Mouse (Mus musculus) liver, adult 2 months (tissue): ENCODE measurements around the gene Ccna1. TPM values are rescaled to one million over a fixed set of nuclear protein-coding genes. Genes with fewer than 3 reads are reported as not detected.
A peak's percentile ranks its signal among the peaks of the same experiment; 100 is the strongest.

Experiments
- DNase-seq: peaks from one replicate; pipeline ENCODE4 v3.0.0-alpha.2; 2011; ENCODE audit warnings: low read depth, low spot score; ENCODE audit errors: extremely low read depth
- H3K27ac ChIP-seq: fragments of 200-500 bp; replicated peaks from 2 replicates; pipeline ENCODE4 v1.5.1; 2012; ENCODE audit warnings: low read depth, mild to moderate bottlenecking, control low read depth, inconsistent platforms, low read length; ENCODE audit not compliant: insufficient read depth
- H3K27me3 ChIP-seq: fragments of 200-500 bp; 2 replicates; pipeline ENCODE4 v1.6.1; 2012; ENCODE audit warnings: mild to moderate bottlenecking, moderate library complexity, low read length, inconsistent platforms; ENCODE audit not compliant: control insufficient read depth, insufficient read depth
- H3K36me3 ChIP-seq: fragments of 200-500 bp; 2 replicates; pipeline ENCODE4 v1.6.1; 2012; ENCODE audit warnings: low read length, inconsistent platforms; ENCODE audit not compliant: control insufficient read depth, insufficient read depth
- H3K4me1 ChIP-seq: fragments of 200-500 bp; 2 replicates; pipeline ENCODE4 v1.6.1; 2011; ENCODE audit warnings: low read length; ENCODE audit not compliant: control insufficient read depth, insufficient read depth
- H3K4me3 ChIP-seq: fragments of 200-500 bp; 2 replicates; pipeline ENCODE4 v1.5.1; 2011; ENCODE audit warnings: low read depth, mild to moderate bottlenecking, control low read depth, low read length, moderate library complexity; ENCODE audit not compliant: insufficient read depth
- H3K79me2 ChIP-seq: fragments of 200-500 bp; 2 replicates; pipeline ENCODE4 v1.6.1; 2012; ENCODE audit warnings: inconsistent platforms, mild to moderate bottlenecking, low read length, moderate library complexity; ENCODE audit not compliant: control insufficient read depth, insufficient read depth
- H3K9ac ChIP-seq: fragments of 200-500 bp; 2 replicates; pipeline ENCODE4 v1.6.1; 2012; ENCODE audit warnings: low read depth, mild to moderate bottlenecking, control low read depth, inconsistent platforms, low read length
- CTCF ChIP-seq: fragments of 200-500 bp; IDR thresholded peaks from 2 replicates; pipeline ENCODE4 v1.5.1; 2011; ENCODE audit warnings: low read depth, low read length, control low read depth
- POLR2A ChIP-seq: fragments of 200-500 bp; IDR thresholded peaks from 2 replicates; pipeline ENCODE4 v1.6.1; 2011; ENCODE audit warnings: low read length, control low read depth; ENCODE audit not compliant: insufficient read depth; ENCODE audit errors: extremely low read depth
- WGBS: fragments of 180-500 bp; shearing (Covaris S2); methylation state at CpG from one replicate; pipeline ENCODE4 v1.1.7; 2018; 5-methylcytosine and 5-hydroxymethylcytosine counted together
- polyA plus RNA-seq: library from polyadenylated mRNA; depleted of rRNA; stranded (reverse); fragments of >200 nt; gene quantifications from 2 replicates; pipeline ENCODE4 v1.2.3, GENCODE M21; 2012
- total RNA-seq: library from RNA; depleted of rRNA; stranded (reverse); fragments of >200 nt; gene quantifications from 2 replicates; pipeline ENCODE4 v1.2.3, GENCODE M21; 2014

Ccna1 gene
- total and polyA plus RNA-seq, 2 experiments = not detected

- H3K27me3 ChIP-seq = no peaks in the 10 kb centered on the region
- no peak overlapping the region for H3K27ac ChIP-seq
- H3K79me2 ChIP-seq = no peaks in the 10 kb centered on the region
- no peak overlapping the region for H3K4me3 ChIP-seq
- TF ChIP-seq CTCF = no peak
- TF ChIP-seq POLR2A = no peak
- no peak for DNase-seq
- no peak overlapping the region for H3K9ac ChIP-seq
- H3K4me1 ChIP-seq = no peaks in the 10 kb centered on the region
- H3K36me3 ChIP-seq = no peaks in the 10 kb centered on the region
- 66% methylated on average over 8 of the region's 8 CpGs for WGBS
These were observed 40.8 kb upstream of the Ccna1 start for GRCm38 (mm10) chr3:55095968-55096654.

- Histone ChIP-seq H3K27ac (no peak overlapping the region), H3K4me3 (no peak overlapping the region), H3K4me1 (no peaks in the 10 kb centered on the region), H3K27me3 (no peaks in the 10 kb centered on the region), H3K9ac (no peak overlapping the region), H3K79me2 (no peaks in the 10 kb centered on the region), H3K36me3 (no peaks in the 10 kb centered on the region)
- no peak for DNase-seq
- TF ChIP-seq CTCF = no peak
- TF ChIP-seq POLR2A = no peak
- 79% methylated on average over 1 of the region's 1 CpGs for WGBS
These were observed 37.9 kb upstream of the Ccna1 start for GRCm38 (mm10) chr3:55093161-55093560.

GRCm38 (mm10) chr3:55089291-55089690, 34.0 kb upstream of the Ccna1 start:
- Histone ChIP-seq H3K79me2 (no peaks in the 10 kb centered on the region), H3K27ac (no peak overlapping the region), H3K4me3 (no peak overlapping the region), H3K4me1 (no peaks in the 10 kb centered on the region), H3K36me3 (no peaks in the 10 kb centered on the region), H3K9ac (no peak overlapping the region), H3K27me3 (no peaks in the 10 kb centered on the region)
- DNase-seq = peak; percentile 13
- no peak for TF ChIP-seq POLR2A
- TF ChIP-seq CTCF = no peak
- WGBS = 30% methylated on average over 4 of the region's 4 CpGs

DNA sequence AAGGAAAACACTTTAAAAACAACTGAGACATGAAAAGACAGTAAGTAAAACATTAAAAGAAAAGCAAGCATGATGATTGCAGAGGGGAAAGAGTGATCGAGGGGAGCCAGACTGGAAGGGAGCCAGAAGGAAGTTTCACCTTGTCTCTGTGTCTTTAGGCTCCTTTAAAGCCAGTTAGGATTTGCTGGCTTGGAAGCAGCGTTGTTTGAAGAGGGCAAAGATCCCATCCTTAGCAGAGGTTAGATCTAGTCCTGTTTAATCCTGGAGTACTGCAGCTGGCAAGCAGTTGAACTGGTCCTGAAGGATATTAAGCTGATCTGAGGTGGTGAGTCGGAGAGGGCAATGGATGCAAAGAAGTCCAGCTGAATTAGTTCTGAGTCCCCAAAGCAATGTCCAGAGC, 33.5 kb upstream of the Ccna1 start:
- Histone ChIP-seq H3K79me2 (no peaks in the 10 kb centered on the region), H3K9ac (no peak overlapping the region), H3K36me3 (no peaks in the 10 kb centered on the region), H3K27ac (no peak overlapping the region), H3K4me3 (no peak overlapping the region), H3K4me1 (no peaks in the 10 kb centered on the region), H3K27me3 (no peaks in the 10 kb centered on the region)
- TF ChIP-seq POLR2A (no peak), CTCF (no peak)
- no peak for DNase-seq
- WGBS = 51% methylated on average over 3 of the region's 3 CpGs

DNA sequence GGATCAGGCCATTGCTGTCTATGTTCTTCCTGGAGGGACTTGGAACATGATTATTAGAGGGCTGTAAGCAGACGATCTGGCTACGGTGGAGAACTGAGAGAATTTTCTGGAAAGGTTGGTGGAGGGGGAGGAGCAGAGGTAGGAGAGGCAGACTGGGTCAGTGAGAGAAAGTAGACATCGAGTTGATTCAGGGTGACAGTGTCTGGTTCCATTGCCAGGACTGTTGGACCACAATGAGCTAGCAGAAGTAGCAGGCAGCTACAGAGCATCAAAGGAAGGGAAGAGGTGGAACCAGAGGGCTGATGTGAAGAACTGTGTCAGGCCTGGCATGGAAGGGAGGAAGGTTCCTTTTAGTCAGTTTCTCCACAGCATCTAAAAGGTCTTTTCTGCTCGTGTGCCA, 33.1 kb upstream of the Ccna1 start:
- DNase-seq = no peak
- no peaks in the 10 kb centered on the region for H3K27me3 ChIP-seq
- TF ChIP-seq POLR2A (no peak), CTCF (no peak)
- WGBS = 54% methylated on average over 4 of the region's 4 CpGs
- no peaks in the 10 kb centered on the region for H3K36me3 ChIP-seq
- H3K9ac ChIP-seq = no peak overlapping the region
- no peaks in the 10 kb centered on the region for H3K4me1 ChIP-seq
- H3K27ac ChIP-seq = no peak overlapping the region
- no peaks in the 10 kb centered on the region for H3K79me2 ChIP-seq
- H3K4me3 ChIP-seq = no peak overlapping the region

DNA sequence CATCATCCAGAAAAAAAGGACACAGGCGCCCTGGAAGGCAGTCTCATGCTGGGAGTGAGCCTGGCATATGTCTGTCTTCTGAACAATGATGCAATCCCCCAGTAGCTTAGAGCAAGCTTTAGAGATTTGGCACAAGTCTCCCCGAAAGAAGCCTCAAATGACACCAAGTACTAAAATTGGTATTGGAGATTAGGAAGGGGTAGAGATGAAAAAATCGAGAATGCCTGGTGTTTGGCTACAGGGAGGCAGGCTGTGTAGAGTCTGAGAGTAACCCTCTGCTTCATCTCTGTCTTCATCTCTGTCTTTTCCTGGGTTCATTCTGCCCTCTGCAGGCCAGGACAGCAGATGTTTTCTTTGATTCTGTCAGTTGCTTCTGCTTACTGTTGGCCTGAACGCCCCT, 32.1 kb upstream of the Ccna1 start:
- Histone ChIP-seq H3K27me3 (no peaks in the 10 kb centered on the region), H3K9ac (no peak overlapping the region), H3K79me2 (no peaks in the 10 kb centered on the region), H3K4me3 (no peak overlapping the region), H3K36me3 (no peaks in the 10 kb centered on the region), H3K4me1 (no peaks in the 10 kb centered on the region), H3K27ac (no peak overlapping the region)
- 64% methylated on average over 4 of the region's 4 CpGs for WGBS
- no peak for DNase-seq
- no peak for TF ChIP-seq POLR2A
- TF ChIP-seq CTCF = no peak
